ENCODE assay signal across 8 mouse cellular contexts in genomic region chr17:56264020-56264419, GRCm38 (mm10). TPM values are rescaled to one million over a fixed set of nuclear protein-coding genes. Genes with fewer than 3 reads are reported as not detected.
DNase-seq lines count a peak whose midpoint lies in the region; ATAC-seq lines count a peak whose summit lies in the region.

No protein-coding gene starts in this region.

- no peak overlapping the region for H3K4me2 ChIP-seq in limb, embryonic 11.5 days (ENCODE audit: low read depth, severe bottlenecking)
- H3K4me2 ChIP-seq in midbrain, embryonic 11.5 days = no peak overlapping the region

- no peaks in the 10 kb centered on the region for H3K9me3 ChIP-seq in limb, embryonic 11.5 days (ENCODE audit: control insufficient read depth, low read length)
- H3K9me3 ChIP-seq in midbrain, embryonic 11.5 days (ENCODE audit: control insufficient read depth, low read length) = no peaks in the 10 kb centered on the region

- H3K9ac ChIP-seq in limb, embryonic 11.5 days (ENCODE audit: low read length) = no peak overlapping the region
- no peak overlapping the region for H3K9ac ChIP-seq in midbrain, embryonic 11.5 days (ENCODE audit: low read length)

- H3K4me1 ChIP-seq in limb, embryonic 11.5 days (ENCODE audit: control insufficient read depth, insufficient read depth, low read length) = no peaks in the 10 kb centered on the region
- 0 out of 2 replicates have a peak, but pooled peaks cover 2% of the 10 kb centered on the region for H3K4me1 ChIP-seq in midbrain, embryonic 11.5 days (ENCODE audit: control insufficient read depth, insufficient read depth, low read length)

- H3K36me3 ChIP-seq in limb, embryonic 11.5 days (ENCODE audit: control insufficient read depth, insufficient read depth, low read length) = peaks cover 12% of the 10 kb centered on the region
- peaks cover 3% of the 10 kb centered on the region; the same call in 1 of the 2 replicates for H3K36me3 ChIP-seq in midbrain, embryonic 11.5 days (ENCODE audit: control insufficient read depth, insufficient read depth, low read length)

- DNase-seq in ovary, postnatal 14 days (ENCODE audit: low spot score) = peak; percentile 71
- no peak for DNase-seq in ovary, postnatal 10 days (ENCODE audit: low spot score)
- peak; percentile 88 for DNase-seq in embryo, embryonic 10 days (ENCODE audit: low spot score)
- peak; percentile 82 for DNase-seq in kidney, adult 18-20 months
- peak; percentile 83 for DNase-seq in limb, embryonic 11.5 days (ENCODE audit: low spot score)
- peak; percentile 97 for DNase-seq in midbrain, embryonic 11.5 days (ENCODE audit: low spot score, missing footprints)
- peak; percentile 68 to 81 for DNase-seq in spleen, adult 18-20 months

- H3K27me3 ChIP-seq in limb, embryonic 11.5 days (ENCODE audit: control insufficient read depth, insufficient read depth, low read length) = no peaks in the 10 kb centered on the region
- H3K27me3 ChIP-seq in midbrain, embryonic 11.5 days (ENCODE audit: control insufficient read depth, insufficient read depth, low read length) = no peaks in the 10 kb centered on the region

- peak; percentile 60 for ATAC-seq in granulocyte monocyte progenitor cell, adult 5-6 weeks (replicated peaks; ENCODE audit: poor library complexity, severe bottlenecking)
- ATAC-seq in limb, embryonic 11.5 days (ENCODE audit: insufficient number of reproducible peaks, low FRiP score, low TSS enrichment, low read depth) = peak; percentile 48; the same call in 1 of the 2 replicates
- peak; percentile 78 for ATAC-seq in midbrain, embryonic 11.5 days (ENCODE audit: low FRiP score)

- no peak overlapping the region for H3K4me3 ChIP-seq in limb, embryonic 11.5 days (ENCODE audit: low read depth, low read length)
- H3K4me3 ChIP-seq in midbrain, embryonic 11.5 days (ENCODE audit: low read depth, low read length) = no peak overlapping the region

- 26% methylated on average over 8 of the region's 8 CpGs for WGBS in limb, embryonic 11.5 days
- WGBS in midbrain, embryonic 11.5 days = 20% methylated on average over 8 of the region's 8 CpGs

- H3K27ac ChIP-seq in limb, embryonic 11.5 days (replicated peaks; ENCODE audit: low read depth, low read length) = no peak overlapping the region
- no peak overlapping the region for H3K27ac ChIP-seq in midbrain, embryonic 11.5 days (ENCODE audit: low read depth, low read length)

RNA-seq across cellular contexts. Expression of gene Fem1a, which starts 7.4 kb away (rescaled TPM):
- 16.8 and 17.3 TPM in 2 replicates for total RNA-seq in granulocyte monocyte progenitor cell, adult 5-6 weeks (2014; fragmentation: Nextera tagmentation)
- 25.6 and 26.5 TPM in 2 replicates for total RNA-seq in granulocyte monocyte progenitor cell, adult 5-6 weeks (2017)
- 12.5 and 12.8 TPM in 2 replicates for polyA plus RNA-seq in limb, embryonic 11.5 days (2014; fragmentation: Nextera tagmentation; extraction: Ambion mirVana)
- 12.6 and 12.7 TPM in 2 replicates for polyA plus RNA-seq in midbrain, embryonic 11.5 days (2014; fragmentation: Nextera tagmentation; extraction: Ambion mirVana)

RNA-seq across cellular contexts. Expression of gene Ticam1, which starts 12.6 kb away (rescaled TPM):
- 8.2 and 14.5 TPM in 2 replicates for total RNA-seq in granulocyte monocyte progenitor cell, adult 5-6 weeks (2014; fragmentation: Nextera tagmentation)
- total RNA-seq in granulocyte monocyte progenitor cell, adult 5-6 weeks (2017) = 2.7 and 6.1 TPM in 2 replicates
- 3.2 and 3.8 TPM in 2 replicates for polyA plus RNA-seq in limb, embryonic 11.5 days (2014; fragmentation: Nextera tagmentation; extraction: Ambion mirVana)
- polyA plus RNA-seq in midbrain, embryonic 11.5 days (2014; fragmentation: Nextera tagmentation; extraction: Ambion mirVana) = 1.7 and 2.6 TPM in 2 replicates

RNA-seq across cellular contexts. Expression of gene Plin3, which starts 28.7 kb away (rescaled TPM):
- 17.0 and 19.3 TPM in 2 replicates for total RNA-seq in granulocyte monocyte progenitor cell, adult 5-6 weeks (2014; fragmentation: Nextera tagmentation)
- 29.0 and 29.2 TPM in 2 replicates for total RNA-seq in granulocyte monocyte progenitor cell, adult 5-6 weeks (2017)
- polyA plus RNA-seq in limb, embryonic 11.5 days (2014; fragmentation: Nextera tagmentation; extraction: Ambion mirVana) = 58.7 and 66.0 TPM in 2 replicates
- 27.5 and 34.0 TPM in 2 replicates for polyA plus RNA-seq in midbrain, embryonic 11.5 days (2014; fragmentation: Nextera tagmentation; extraction: Ambion mirVana)

RNA-seq across cellular contexts. Expression of gene Arrdc5, which starts 36.1 kb away (rescaled TPM):
- not detected in 2 replicates for total RNA-seq in granulocyte monocyte progenitor cell, adult 5-6 weeks (2014; fragmentation: Nextera tagmentation)
- total RNA-seq in granulocyte monocyte progenitor cell, adult 5-6 weeks (2017) = not detected in 2 replicates
- not detected in 2 replicates for polyA plus RNA-seq in limb, embryonic 11.5 days (2014; fragmentation: Nextera tagmentation; extraction: Ambion mirVana)
- not detected in 2 replicates for polyA plus RNA-seq in midbrain, embryonic 11.5 days (2014; fragmentation: Nextera tagmentation; extraction: Ambion mirVana)

RNA-seq across cellular contexts. Expression of gene Uhrf1, which starts 39.1 kb away (rescaled TPM):
- 149 and 159 TPM in 2 replicates for total RNA-seq in granulocyte monocyte progenitor cell, adult 5-6 weeks (2014; fragmentation: Nextera tagmentation)
- total RNA-seq in granulocyte monocyte progenitor cell, adult 5-6 weeks (2017) = 168 and 171 TPM in 2 replicates
- 153 and 167 TPM in 2 replicates for polyA plus RNA-seq in limb, embryonic 11.5 days (2014; fragmentation: Nextera tagmentation; extraction: Ambion mirVana)
- 123 and 138 TPM in 2 replicates for polyA plus RNA-seq in midbrain, embryonic 11.5 days (2014; fragmentation: Nextera tagmentation; extraction: Ambion mirVana)
